Mouse (Mus musculus) heart, embryonic 15.5 days (tissue): Measurements from ENCODE around the gene Pnpla1. TPM values are rescaled to one million over a fixed set of nuclear protein-coding genes. Genes with fewer than 3 reads are reported as not detected.

Experiments used
- ATAC-seq: fragments of 200-750 bp; cut with Nextera tagmentation; replicated peaks from 2 replicates; pipeline ENCODE4 v1.8.0; 2017; ENCODE audit warnings: low read depth, moderate TSS enrichment; ENCODE audit not compliant: insufficient number of reproducible peaks, insufficient read depth, low FRiP score
- H3K27ac ChIP-seq: fragments of 300-500 bp; sonication (generic); 2 replicates; pipeline ENCODE4 v1.5.1; 2015; ENCODE audit warnings: mild to moderate bottlenecking, inconsistent platforms
- H3K27me3 ChIP-seq: fragments of 300-500 bp; sonication (generic); 2 replicates; pipeline ENCODE4 v1.6.1; 2015; ENCODE audit warnings: inconsistent platforms
- H3K36me3 ChIP-seq: fragments of 300-500 bp; sonication (generic); 2 replicates; pipeline ENCODE4 v1.6.1; 2015; ENCODE audit warnings: mild to moderate bottlenecking, inconsistent platforms
- H3K4me1 ChIP-seq: fragments of 300-500 bp; sonication (generic); replicated peaks from 2 replicates; pipeline ENCODE4 v1.6.1; 2015; ENCODE audit warnings: inconsistent platforms
- H3K4me2 ChIP-seq: fragments of 300-500 bp; sonication (generic); 2 replicates; pipeline ENCODE4 v1.6.1; 2015; ENCODE audit warnings: inconsistent platforms, mild to moderate bottlenecking, moderate library complexity
- H3K4me3 ChIP-seq: fragments of 300-500 bp; sonication (generic); 2 replicates; pipeline ENCODE4 v1.5.1; 2015; ENCODE audit warnings: mild to moderate bottlenecking, inconsistent platforms
- H3K9ac ChIP-seq: fragments of 300-500 bp; sonication (generic); 2 replicates; pipeline ENCODE4 v1.6.1; 2015; ENCODE audit warnings: mild to moderate bottlenecking, inconsistent platforms
- H3K9me3 ChIP-seq: fragments of 300-500 bp; sonication (generic); replicated peaks from 2 replicates; pipeline ENCODE4 v1.6.1; 2016; ENCODE audit warnings: inconsistent platforms
- WGBS: fragments of 180-500 bp; shearing (Covaris S2); methylation state at CpG from one replicate; pipeline ENCODE4 v1.1.7; 2015; ENCODE audit warnings: mixed read lengths; 5-methylcytosine and 5-hydroxymethylcytosine counted together
- polyA plus RNA-seq: library from polyadenylated mRNA; unstranded; fragments of >200 nt; fragmentation: Nextera tagmentation; extraction: Ambion mirVana; gene quantifications from 2 replicates; pipeline ENCODE4 v1.2.1, GENCODE M21; 2015

Pnpla1 gene
- polyA plus RNA-seq, 1 experiment from 2014 or later, result not detected

- Histone ChIP-seq H3K9me3 (no peaks in the 10 kb centered on the region; the same call in 1 of the 2 replicates), H3K4me3 (no peak overlapping the region), H3K27me3 (peaks cover 4% of the 10 kb centered on the region; the same call in 1 of the 2 replicates), H3K27ac (no peak overlapping the region), H3K36me3 (no peaks in the 10 kb centered on the region), H3K4me2 (no peak overlapping the region), H3K9ac (no peak overlapping the region), H3K4me1 (no peaks in the 10 kb centered on the region)
- whole genome bisulfite sequencing, result 85% methylated on average over 8 of the region's 8 CpGs
- ATAC-seq, result no peak
Measured at GRCm38 (mm10) chr17:28886266-28886665, 28.1 kb downstream of the Pnpla1 start.

- no peak overlapping the region for H3K9ac ChIP-seq
- no peaks in the 10 kb centered on the region for H3K4me1 ChIP-seq
- no peak for ATAC-seq
- 76% methylated on average over 11 of the region's 11 CpGs for WGBS
- H3K27me3 ChIP-seq, result no peaks in the 10 kb centered on the region
- H3K9me3 ChIP-seq, result no peaks in the 10 kb centered on the region; the same call in 1 of the 2 replicates
- H3K4me2 ChIP-seq, result no peak overlapping the region
- no peak overlapping the region for H3K4me3 ChIP-seq
- H3K27ac ChIP-seq, result no peak overlapping the region
- no peaks in the 10 kb centered on the region for H3K36me3 ChIP-seq
Measured at GRCm38 (mm10) chr17:28894050-28894767, 36.0 kb downstream of the Pnpla1 start.

GRCm38 (mm10) chr17:28895217-28895875 lies 37.1 kb downstream of the Pnpla1 start:
- no peak for ATAC-seq
- Histone ChIP-seq H3K9me3 (no peaks in the 10 kb centered on the region), H3K4me1 (no peaks in the 10 kb centered on the region), H3K36me3 (no peaks in the 10 kb centered on the region), H3K4me2 (no peak overlapping the region), H3K27me3 (no peaks in the 10 kb centered on the region), H3K4me3 (no peak overlapping the region), H3K9ac (no peak overlapping the region), H3K27ac (no peak overlapping the region)
- WGBS, result 90% methylated on average over 21 of the region's 21 CpGs

GRCm38 (mm10) chr17:28896095-28896780 lies 38.0 kb downstream of the Pnpla1 start:
- H3K4me2 ChIP-seq, result no peak overlapping the region
- H3K9ac ChIP-seq, result no peak overlapping the region
- 89% methylated on average over 11 of the region's 11 CpGs for WGBS
- no peaks in the 10 kb centered on the region for H3K36me3 ChIP-seq
- no peak overlapping the region for H3K27ac ChIP-seq
- H3K4me1 ChIP-seq, result no peaks in the 10 kb centered on the region
- H3K9me3 ChIP-seq, result no peaks in the 10 kb centered on the region
- H3K27me3 ChIP-seq, result no peaks in the 10 kb centered on the region
- no peak overlapping the region for H3K4me3 ChIP-seq
- no peak for ATAC-seq

GRCm38 (mm10) chr17:28897817-28898216 lies 39.6 kb downstream of the Pnpla1 start:
- no peak for ATAC-seq
- 85% methylated on average over 5 of the region's 5 CpGs for WGBS
- H3K4me2 ChIP-seq, result no peak overlapping the region
- no peak overlapping the region for H3K9ac ChIP-seq
- H3K4me3 ChIP-seq, result no peak overlapping the region
- H3K9me3 ChIP-seq, result no peaks in the 10 kb centered on the region
- H3K36me3 ChIP-seq, result no peaks in the 10 kb centered on the region
- H3K27ac ChIP-seq, result no peak overlapping the region
- no peaks in the 10 kb centered on the region for H3K4me1 ChIP-seq
- no peaks in the 10 kb centered on the region for H3K27me3 ChIP-seq

GRCm38 (mm10) chr17:28898249-28898648 lies 40.0 kb downstream of the Pnpla1 start:
- H3K4me2 ChIP-seq, result no peak overlapping the region
- no peak overlapping the region for H3K27ac ChIP-seq
- H3K36me3 ChIP-seq, result no peaks in the 10 kb centered on the region
- no peak overlapping the region for H3K9ac ChIP-seq
- no peak overlapping the region for H3K4me3 ChIP-seq
- no peak for ATAC-seq
- 70% methylated on average over 5 of the region's 5 CpGs for WGBS
- no peaks in the 10 kb centered on the region for H3K27me3 ChIP-seq
- no peaks in the 10 kb centered on the region for H3K9me3 ChIP-seq
- no peaks in the 10 kb centered on the region for H3K4me1 ChIP-seq

GRCm38 (mm10) chr17:28899427-28899826 lies 41.2 kb downstream of the Pnpla1 start:
- Histone ChIP-seq H3K9ac (no peak overlapping the region), H3K27ac (no peak overlapping the region), H3K27me3 (no peaks in the 10 kb centered on the region), H3K4me1 (peaks cover under 1% of the 10 kb centered on the region; the same call in 1 of the 2 replicates), H3K9me3 (no peaks in the 10 kb centered on the region), H3K36me3 (no peaks in the 10 kb centered on the region), H3K4me3 (no peak overlapping the region), H3K4me2 (no peak overlapping the region)
- no peak for ATAC-seq
- 73% methylated on average over 19 of the region's 19 CpGs for WGBS

- Histone ChIP-seq H3K9ac (no peak overlapping the region), H3K27me3 (0 out of 2 replicates have a peak, but pooled peaks cover 5% of the 10 kb centered on the region), H3K36me3 (no peaks in the 10 kb centered on the region), H3K9me3 (no peaks in the 10 kb centered on the region), H3K27ac (no peak overlapping the region), H3K4me3 (no peak overlapping the region), H3K4me1 (peaks cover 4% of the 10 kb centered on the region; the same call in 1 of the 2 replicates), H3K4me2 (no peak overlapping the region)
- no peak for ATAC-seq
- WGBS, result 67% methylated on average over 4 of the region's 4 CpGs
Measured at GRCm38 (mm10) chr17:28901559-28901958, 43.3 kb downstream of the Pnpla1 start.

- no peaks in the 10 kb centered on the region for H3K9me3 ChIP-seq
- H3K36me3 ChIP-seq, result no peaks in the 10 kb centered on the region
- H3K4me3 ChIP-seq, result no peak overlapping the region
- peaks cover 9% of the 10 kb centered on the region for H3K4me1 ChIP-seq
- 33% methylated on average over 23 of the region's 23 CpGs for WGBS
- H3K27me3 ChIP-seq, result 0 out of 2 replicates have a peak, but pooled peaks cover 5% of the 10 kb centered on the region
- H3K9ac ChIP-seq, result peak overlapping the region; percentile 17; the same call in 1 of the 2 replicates
- no peak overlapping the region for H3K4me2 ChIP-seq
- H3K27ac ChIP-seq, result no peak overlapping the region
- ATAC-seq, result no peak
Measured at GRCm38 (mm10) chr17:28904546-28905376, 46.5 kb downstream of the Pnpla1 start.

- Histone ChIP-seq H3K4me2 (no peak overlapping the region), H3K9me3 (no peaks in the 10 kb centered on the region), H3K4me3 (no peak overlapping the region), H3K4me1 (peaks cover 9% of the 10 kb centered on the region), H3K36me3 (no peaks in the 10 kb centered on the region), H3K9ac (no peak overlapping the region), H3K27me3 (peaks cover 5% of the 10 kb centered on the region; the same call in 1 of the 2 replicates), H3K27ac (no peak overlapping the region)
- ATAC-seq, result no peak
- WGBS, result 65% methylated on average over 13 of the region's 13 CpGs
Measured at GRCm38 (mm10) chr17:28905377-28905916, 47.2 kb downstream of the Pnpla1 start.
